20 mouse cellular contexts compared by ENCODE assay signal in genomic region chr8:44879186-44879585, GRCm38 (mm10). TPM values are rescaled to one million over a fixed set of nuclear protein-coding genes. Genes with fewer than 3 reads are reported as not detected.
DNase-seq lines count a peak whose midpoint lies in the region; ATAC-seq and TF ChIP-seq lines count a peak whose summit lies in the region.
"Had no signal": no experiment of that assay in that cellular context is flagged by ENCODE, and none has a peak within 500 bp of the region (broad histone marks: within the 10 kb centered on the region; RNA-seq: fewer than 3 reads in every experiment).

No protein-coding gene starts in this region.

- no peak overlapping the region for H3K9ac ChIP-seq in intestine, embryonic 15.5 days
- no peak overlapping the region for H3K9ac ChIP-seq in intestine, embryonic 16.5 days (ENCODE audit: low read depth, low read length)
- H3K9ac ChIP-seq: embryonic facial prominence, embryonic 12.5 days; forebrain, embryonic 13.5 days; forebrain, embryonic 15.5 days; forebrain, postnatal 0 days had no signal

- no peak overlapping the region for H3K4me2 ChIP-seq in intestine, embryonic 15.5 days (replicated peaks)
- no peak overlapping the region for H3K4me2 ChIP-seq in intestine, embryonic 16.5 days (ENCODE audit: low read depth, low read length)
- H3K4me2 ChIP-seq: embryonic facial prominence, embryonic 12.5 days; forebrain, embryonic 13.5 days; forebrain, embryonic 15.5 days had no signal

- no peak for TF ChIP-seq POLR2A in small intestine, adult 2 months (IDR thresholded peaks at IDR 0.05; ENCODE audit: low read depth, low read length)

- H3K27ac ChIP-seq in intestine, embryonic 15.5 days, result no peak overlapping the region
- no peak overlapping the region for H3K27ac ChIP-seq in intestine, embryonic 16.5 days (ENCODE audit: low read length)
- H3K27ac ChIP-seq in small intestine, adult 2 months (ENCODE audit: insufficient read depth, low read depth, low read length), result peak overlapping the region; percentile 50; the same call in 1 of the 2 replicates
- H3K27ac ChIP-seq: embryonic facial prominence, embryonic 10.5 days; embryonic facial prominence, embryonic 12.5 days; forebrain, embryonic 13.5 days; forebrain, embryonic 15.5 days had no signal

- no peak for DNase-seq in urinary bladder, postnatal 10 days (ENCODE audit: low spot score)
- no peak for DNase-seq in B cell, adult 2 months
- DNase-seq: adrenal gland, adult 8-10 months; adrenal gland, postnatal 14 days; adrenal gland, postnatal 36 days; cerebellum, adult 2 months; cerebellum, adult 9-10 months; forebrain, postnatal 0 days had no signal

- TF ChIP-seq CTCF in small intestine, adult 2 months (IDR thresholded peaks at IDR 0.05; ENCODE audit: extremely low read depth, insufficient read length, insufficient replicate concordance, low read depth, low read length), result no peak

- no peaks in the 10 kb centered on the region for H3K4me1 ChIP-seq in intestine, embryonic 15.5 days (replicated peaks)
- 0 out of 2 replicates have a peak, but pooled peaks cover 2% of the 10 kb centered on the region for H3K4me1 ChIP-seq in intestine, embryonic 16.5 days (ENCODE audit: control insufficient read depth, insufficient read depth, low read length)
- H3K4me1 ChIP-seq in small intestine, adult 2 months (ENCODE audit: control insufficient read depth, insufficient read depth, insufficient read length, low read length), result peaks cover 8% of the 10 kb centered on the region; the same call in 1 of the 2 replicates
- H3K4me1 ChIP-seq: forebrain, embryonic 13.5 days; forebrain, embryonic 15.5 days had no signal

- H3K9me3 ChIP-seq in intestine, embryonic 15.5 days, result no peaks in the 10 kb centered on the region
- no peaks in the 10 kb centered on the region for H3K9me3 ChIP-seq in intestine, embryonic 16.5 days (ENCODE audit: control insufficient read depth, low read length)
- H3K9me3 ChIP-seq: embryonic facial prominence, embryonic 10.5 days; embryonic facial prominence, embryonic 12.5 days; forebrain, embryonic 13.5 days; forebrain, embryonic 15.5 days had no signal

- H3K27me3 ChIP-seq in intestine, embryonic 15.5 days (replicated peaks), result no peaks in the 10 kb centered on the region
- no peaks in the 10 kb centered on the region for H3K27me3 ChIP-seq in intestine, embryonic 16.5 days (replicated peaks; ENCODE audit: control insufficient read depth, insufficient read depth, low read length)
- no peaks in the 10 kb centered on the region for H3K27me3 ChIP-seq in small intestine, adult 2 months (ENCODE audit: control insufficient read depth, insufficient read depth, low read length)
- H3K27me3 ChIP-seq: CH12.LX; embryonic facial prominence, embryonic 12.5 days; forebrain, embryonic 13.5 days; forebrain, embryonic 15.5 days; Patski had no signal

- 61% methylated on average over 4 of the region's 4 CpGs for WGBS in intestine, embryonic 15.5 days
- 63% methylated on average over 4 of the region's 4 CpGs for WGBS in intestine, embryonic 16.5 days
- 28% methylated on average over 4 of the region's 4 CpGs for WGBS in small intestine, adult 2 months

- peak; percentile 52; the same call in 1 of the 2 replicates for ATAC-seq in intestine, embryonic 15.5 days
- ATAC-seq in intestine, embryonic 16.5 days, result peak; percentile 65
- ATAC-seq: activated CD4-positive, CD25-positive, alpha-beta regulatory T cell, adult 4 months; CD4-positive, CD25-positive, alpha-beta regulatory T cell, adult 4 months; forebrain, embryonic 13.5 days; forebrain, embryonic 15.5 days; forebrain, postnatal 0 days; Patski had no signal

- H3K4me3 ChIP-seq in intestine, embryonic 15.5 days (replicated peaks), result no peak overlapping the region
- no peak overlapping the region for H3K4me3 ChIP-seq in intestine, embryonic 16.5 days (ENCODE audit: low read length)
- no peak overlapping the region for H3K4me3 ChIP-seq in small intestine, adult 2 months (ENCODE audit: low read depth, low read length)
- H3K4me3 ChIP-seq: embryonic facial prominence, embryonic 10.5 days; embryonic facial prominence, embryonic 12.5 days; forebrain, embryonic 13.5 days; forebrain, embryonic 15.5 days had no signal

- H3K36me3 ChIP-seq in intestine, embryonic 15.5 days, result no peaks in the 10 kb centered on the region
- no peaks in the 10 kb centered on the region for H3K36me3 ChIP-seq in intestine, embryonic 16.5 days (ENCODE audit: control insufficient read depth, insufficient read depth, low read length)
- no peaks in the 10 kb centered on the region for H3K36me3 ChIP-seq in small intestine, adult 2 months (ENCODE audit: control insufficient read depth, insufficient read depth, low read length)
- H3K36me3 ChIP-seq: embryonic facial prominence, embryonic 10.5 days; embryonic facial prominence, embryonic 12.5 days; forebrain, embryonic 15.5 days; G1E had no signal

RNA-seq across cellular contexts. Expression of gene Fat1, which starts 56.1 kb away (rescaled TPM):
- 13.4 and 14.8 TPM in 2 replicates for polyA plus RNA-seq in intestine, embryonic 15.5 days (2015; fragmentation: Nextera tagmentation; extraction: Ambion mirVana)
- 10.8 and 11.4 TPM in 2 replicates for polyA plus RNA-seq in intestine, embryonic 16.5 days (2015; fragmentation: Nextera tagmentation; extraction: Ambion mirVana)
- polyA plus RNA-seq in small intestine, adult 2 months (2012; rRNA removed), result 20.4 and 54.0 TPM in 2 replicates
- polyA plus RNA-seq: G1E had no signal
